Mouse (Mus musculus): Measurements from ENCODE around the gene Fcho1. TPM values are rescaled to one million over a fixed set of nuclear protein-coding genes. Genes with fewer than 3 reads are reported as not detected.
A peak's percentile ranks its signal among the peaks of the same experiment; 100 is the strongest.

Gene Fcho1
- total and polyA plus RNA-seq, 3 experiments, result 7.6 to 27.3 (median 14.0) TPM

DNA sequence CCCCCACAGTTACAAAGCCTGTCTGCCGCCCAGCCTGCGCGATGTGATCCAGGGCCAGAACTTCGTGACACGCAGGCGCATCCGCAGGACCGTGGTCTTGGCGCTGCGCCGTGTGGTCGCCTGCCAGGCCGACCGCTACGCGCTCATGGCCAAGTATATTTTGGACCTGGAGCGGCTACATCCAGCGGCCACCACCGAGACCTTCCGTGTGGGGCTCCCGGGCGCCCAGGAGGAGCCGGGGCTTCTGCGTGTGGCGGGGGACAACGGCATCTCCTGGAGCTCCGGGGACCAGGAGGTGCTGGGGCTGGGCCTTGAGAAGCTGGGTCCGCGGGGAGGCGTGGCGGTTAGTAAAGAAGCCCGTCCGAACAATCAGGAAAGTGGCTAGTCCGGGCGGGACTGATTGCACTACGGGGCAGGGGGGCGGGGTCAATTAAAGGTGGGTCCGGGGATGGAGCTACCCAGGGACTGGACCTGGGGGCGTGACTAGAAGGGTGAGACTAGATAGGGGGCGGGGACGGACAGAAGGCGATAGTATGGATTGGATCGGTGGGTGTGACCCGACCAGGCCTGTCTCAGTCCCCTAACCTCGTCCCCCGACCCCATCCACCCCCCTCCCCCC, 45.9 kb downstream of the Fcho1 start:
- H3K9me3 ChIP-seq (replicated peaks), result peaks cover 15% of the 10 kb centered on the region
- ATAC-seq (ENCODE audit: extremely low read depth, insufficient number of reproducible peaks, low FRiP score, poor library complexity, severe bottlenecking) (no peak), DNase-seq (ENCODE audit: low spot score) (no peak)
- no peaks in the 10 kb centered on the region for H3K27me3 ChIP-seq (ENCODE audit: insufficient read depth, low read length)
- H3K4me3 ChIP-seq (ENCODE audit: low read depth, low read length), result no peak overlapping the region
- no peak for TF ChIP-seq POLR2AphosphoS5 (IDR thresholded peaks at IDR 0.05; ENCODE audit: insufficient replicate concordance, low read depth, low read length)
- no peak for TF ChIP-seq TAL1 (conservative IDR thresholded peaks at IDR 0.05; ENCODE audit: low read depth, low read length)
- no peak for TF ChIP-seq GATA2 (IDR thresholded peaks at IDR 0.05; ENCODE audit: borderline replicate concordance, low read depth, low read length)
- TF ChIP-seq GATA1 (IDR thresholded peaks at IDR 0.05; ENCODE audit: borderline replicate concordance, low read length), result no peak
- no peak for TF ChIP-seq CTCF (IDR thresholded peaks at IDR 0.05; ENCODE audit: low read depth, low read length)
- peaks cover 75% of the 10 kb centered on the region for H3K36me3 ChIP-seq (replicated peaks)
- H3K4me1 ChIP-seq (ENCODE audit: insufficient read depth, low read depth, low read length), result peaks cover 30% of the 10 kb centered on the region

DNA sequence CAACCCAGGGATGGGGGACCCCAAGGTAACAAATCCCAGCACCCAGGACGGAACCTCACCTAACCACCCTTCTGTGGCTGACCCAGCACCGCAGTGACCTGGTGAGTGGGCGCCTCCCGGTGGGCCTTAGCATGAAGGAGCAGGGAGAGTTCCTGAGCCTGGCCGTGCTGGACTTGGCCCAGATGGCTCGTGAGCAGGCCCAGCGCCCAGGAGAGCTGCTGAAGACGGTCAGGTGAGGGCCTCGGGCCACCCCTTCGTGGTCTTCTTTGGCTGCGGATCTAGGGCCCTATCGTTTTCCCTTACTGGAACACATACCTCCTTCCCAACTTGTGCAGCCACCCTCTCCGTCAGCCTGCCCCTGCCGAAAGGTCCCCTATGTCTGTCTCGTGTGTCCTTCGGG, 46.4 kb downstream of the Fcho1 start:
- DNase-seq (ENCODE audit: low spot score) (no peak), ATAC-seq (ENCODE audit: extremely low read depth, insufficient number of reproducible peaks, low FRiP score, poor library complexity, severe bottlenecking) (no peak)
- Histone ChIP-seq H3K4me3 (ENCODE audit: low read depth, low read length) (peak overlapping the region; percentile 9; the same call in 1 of the 2 replicates), H3K27me3 (ENCODE audit: insufficient read depth, low read length) (no peaks in the 10 kb centered on the region), H3K36me3 (replicated peaks) (peaks cover 69% of the 10 kb centered on the region), H3K9me3 (replicated peaks) (peaks cover 15% of the 10 kb centered on the region), H3K4me1 (ENCODE audit: insufficient read depth, low read depth, low read length) (peaks cover 30% of the 10 kb centered on the region)
- TF ChIP-seq GATA2 (IDR thresholded peaks at IDR 0.05; ENCODE audit: borderline replicate concordance, low read depth, low read length) (no peak), TAL1 (conservative IDR thresholded peaks at IDR 0.05; ENCODE audit: low read depth, low read length) (no peak), GATA1 (IDR thresholded peaks at IDR 0.05; ENCODE audit: borderline replicate concordance, low read length) (no peak)

DNA sequence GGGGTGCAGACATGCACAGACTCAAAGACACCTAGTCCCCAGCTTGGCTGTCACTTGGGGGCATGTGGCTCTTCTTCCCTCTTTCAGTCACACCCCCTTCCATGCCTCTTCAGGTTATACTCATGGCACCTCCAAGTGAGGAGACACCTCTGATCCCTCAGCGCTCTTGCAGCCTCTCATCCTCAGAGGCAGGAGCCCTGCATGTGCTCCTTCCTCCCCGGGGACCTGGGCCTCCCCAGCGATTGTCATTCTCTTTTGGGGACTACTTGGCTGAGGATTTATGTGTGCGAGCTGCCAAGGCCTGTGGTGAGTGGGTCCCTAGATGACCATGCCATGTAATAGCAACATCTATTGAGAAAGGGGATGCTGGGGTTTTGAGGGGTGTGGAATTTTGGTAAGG, 47.3 kb downstream of the Fcho1 start:
- Histone ChIP-seq H3K27me3 (ENCODE audit: insufficient read depth, low read length) (no peaks in the 10 kb centered on the region), H3K4me3 (ENCODE audit: low read depth, low read length) (no peak overlapping the region), H3K36me3 (replicated peaks) (peaks cover 60% of the 10 kb centered on the region), H3K4me1 (ENCODE audit: insufficient read depth, low read depth, low read length) (peaks cover 30% of the 10 kb centered on the region), H3K9me3 (replicated peaks) (peaks cover 15% of the 10 kb centered on the region)
- TF ChIP-seq TAL1 (conservative IDR thresholded peaks at IDR 0.05; ENCODE audit: low read depth, low read length) (no peak), GATA1 (IDR thresholded peaks at IDR 0.05; ENCODE audit: borderline replicate concordance, low read length) (no peak), GATA2 (IDR thresholded peaks at IDR 0.05; ENCODE audit: borderline replicate concordance, low read depth, low read length) (no peak), POLR2AphosphoS5 (IDR thresholded peaks at IDR 0.05; ENCODE audit: insufficient replicate concordance, low read depth, low read length) (no peak), CTCF (IDR thresholded peaks at IDR 0.05; ENCODE audit: low read depth, low read length) (no peak)
- DNase-seq (ENCODE audit: low spot score), result no peak
- no peak for ATAC-seq (ENCODE audit: extremely low read depth, insufficient number of reproducible peaks, low FRiP score, poor library complexity, severe bottlenecking)

DNA sequence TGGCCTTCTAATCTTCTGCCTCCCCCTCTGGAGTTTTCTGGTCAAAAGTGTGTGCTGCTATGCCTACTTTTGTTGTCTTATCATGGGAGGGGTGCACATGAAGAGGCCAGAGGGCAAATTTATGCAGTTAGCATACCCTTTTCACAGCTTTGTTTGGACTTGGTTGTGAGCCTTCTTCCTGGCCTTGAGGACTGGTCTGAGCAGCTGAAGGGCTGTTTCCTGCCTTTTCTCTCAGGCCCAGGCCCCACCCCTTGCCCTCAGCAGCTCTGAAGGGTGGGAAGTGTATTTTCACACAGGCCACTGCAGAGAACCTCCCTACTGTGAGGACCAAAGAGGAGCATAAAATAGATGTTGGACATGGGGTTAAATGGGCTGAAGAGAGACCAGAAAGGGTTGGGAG, 48.0 kb downstream of the Fcho1 start:
- ATAC-seq (ENCODE audit: extremely low read depth, insufficient number of reproducible peaks, low FRiP score, poor library complexity, severe bottlenecking), result no peak
- DNase-seq (ENCODE audit: low spot score), result peak; percentile 39
- H3K36me3 ChIP-seq (replicated peaks), result peaks cover 54% of the 10 kb centered on the region
- no peaks in the 10 kb centered on the region for H3K27me3 ChIP-seq (ENCODE audit: insufficient read depth, low read length)
- peak overlapping the region; percentile 20; the same call in 1 of the 2 replicates for H3K4me3 ChIP-seq (ENCODE audit: low read depth, low read length)
- H3K4me1 ChIP-seq (ENCODE audit: insufficient read depth, low read depth, low read length), result peaks cover 33% of the 10 kb centered on the region
- peaks cover 15% of the 10 kb centered on the region for H3K9me3 ChIP-seq (replicated peaks)
- no peak for TF ChIP-seq GATA2 (IDR thresholded peaks at IDR 0.05; ENCODE audit: borderline replicate concordance, low read depth, low read length)
- TF ChIP-seq CTCF (IDR thresholded peaks at IDR 0.05; ENCODE audit: low read depth, low read length), result no peak
- no peak for TF ChIP-seq TAL1 (conservative IDR thresholded peaks at IDR 0.05; ENCODE audit: low read depth, low read length)
- TF ChIP-seq GATA1 (IDR thresholded peaks at IDR 0.05; ENCODE audit: borderline replicate concordance, low read length), result no peak
- no peak for TF ChIP-seq POLR2AphosphoS5 (IDR thresholded peaks at IDR 0.05; ENCODE audit: insufficient replicate concordance, low read depth, low read length)

DNA sequence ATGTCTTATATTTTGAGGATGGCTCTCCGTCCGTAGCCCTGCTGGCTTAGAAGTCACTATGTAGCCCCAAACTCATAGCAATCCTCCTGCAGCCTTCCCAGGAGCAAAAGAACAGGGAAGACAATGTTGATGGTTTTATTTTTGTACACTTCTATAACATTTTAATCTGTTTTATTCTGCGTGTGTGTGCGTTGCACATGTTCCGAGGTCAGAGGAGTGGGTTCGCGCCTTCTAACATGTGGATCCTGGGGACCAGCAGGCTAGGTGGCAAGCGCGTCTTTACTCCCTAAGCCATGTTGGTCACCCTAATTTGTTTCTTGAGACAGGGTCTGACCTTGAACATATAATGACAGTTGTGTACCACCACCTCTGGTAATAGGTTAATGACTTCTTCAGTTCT, 48.7 kb downstream of the Fcho1 start:
- DNase-seq (ENCODE audit: low spot score), result no peak

DNA sequence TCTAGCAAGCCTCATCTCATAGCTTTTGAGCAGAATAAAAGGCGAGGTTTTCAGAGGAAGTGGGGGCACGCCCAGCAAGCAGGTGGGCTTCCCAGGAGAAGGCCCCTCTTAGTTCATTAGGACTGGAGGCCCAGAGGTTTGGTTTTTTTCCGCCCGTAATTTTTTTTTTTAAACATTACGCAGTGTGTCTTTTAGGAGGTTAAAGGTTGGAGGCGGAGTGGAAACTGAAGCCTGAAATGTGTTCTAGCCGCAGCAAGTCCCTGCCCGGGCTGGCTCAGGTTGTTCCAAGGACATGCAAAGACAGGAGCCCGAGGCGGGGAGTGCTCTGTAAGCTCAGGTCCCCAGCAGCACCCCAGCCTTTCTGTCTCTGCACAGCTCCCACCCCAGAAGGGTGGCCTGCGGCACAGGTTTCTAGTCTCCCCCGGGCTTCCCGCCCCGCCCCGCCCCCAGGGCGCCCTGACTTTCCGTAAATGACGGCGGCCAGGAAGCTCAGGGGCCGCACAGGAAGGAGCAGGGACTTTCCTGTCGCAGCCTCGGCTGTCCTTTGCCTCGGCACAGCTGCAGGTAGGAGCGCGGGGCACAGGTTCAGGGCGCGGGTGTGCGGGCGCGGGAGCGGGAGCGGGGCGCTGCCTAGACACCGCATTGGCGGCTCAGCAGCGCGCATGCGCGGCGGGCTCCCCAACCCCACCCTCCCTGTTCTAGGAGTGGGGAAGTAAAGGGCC, 49.3 kb downstream of the Fcho1 start, which contains the start of gene Jak3:
TSS of gene Jak3 (plus strand) at position 277 of the 722 bp plus-strand sequence.
- Histone ChIP-seq H3K4me1 (ENCODE audit: insufficient read depth, low read depth, low read length) (peaks cover 46% of the 10 kb centered on the region), H3K9me3 (replicated peaks) (peaks cover 15% of the 10 kb centered on the region), H3K36me3 (replicated peaks) (peaks cover 40% of the 10 kb centered on the region), H3K27me3 (ENCODE audit: insufficient read depth, low read length) (peaks cover 2% of the 10 kb centered on the region; the same call in 1 of the 2 replicates), H3K4me3 (ENCODE audit: low read depth, low read length) (peak within 1 kb of the TSS; percentile 82)
- no peak for ATAC-seq (ENCODE audit: extremely low read depth, insufficient number of reproducible peaks, low FRiP score, poor library complexity, severe bottlenecking)
- DNase-seq (ENCODE audit: low spot score), result peak; percentile 87
- TF ChIP-seq POLR2AphosphoS5 (IDR thresholded peaks at IDR 0.05; ENCODE audit: insufficient replicate concordance, low read depth, low read length) (no peak), GATA2 (IDR thresholded peaks at IDR 0.05; ENCODE audit: borderline replicate concordance, low read depth, low read length) (no peak), GATA1 (IDR thresholded peaks at IDR 0.05; ENCODE audit: borderline replicate concordance, low read length) (no peak), TAL1 (conservative IDR thresholded peaks at IDR 0.05; ENCODE audit: low read depth, low read length) (no peak), CTCF (IDR thresholded peaks at IDR 0.05; ENCODE audit: low read depth, low read length) (no peak)

More for the DNA sequence above, 48.7 kb downstream of the Fcho1 start:
- peak overlapping the region; percentile 82 for H3K4me3 ChIP-seq (ENCODE audit: low read depth, low read length)
- peaks cover 15% of the 10 kb centered on the region for H3K9me3 ChIP-seq (replicated peaks)
- H3K36me3 ChIP-seq (replicated peaks), result peaks cover 46% of the 10 kb centered on the region
- peaks cover 41% of the 10 kb centered on the region for H3K4me1 ChIP-seq (ENCODE audit: insufficient read depth, low read depth, low read length)
- no peak for ATAC-seq (ENCODE audit: extremely low read depth, insufficient number of reproducible peaks, low FRiP score, poor library complexity, severe bottlenecking)
- TF ChIP-seq CTCF (IDR thresholded peaks at IDR 0.05; ENCODE audit: low read depth, low read length) (no peak), TAL1 (conservative IDR thresholded peaks at IDR 0.05; ENCODE audit: low read depth, low read length) (no peak), GATA2 (IDR thresholded peaks at IDR 0.05; ENCODE audit: borderline replicate concordance, low read depth, low read length) (no peak)
- H3K27me3 ChIP-seq (ENCODE audit: insufficient read depth, low read length), result no peaks in the 10 kb centered on the region

All from G1E (cell line).